Mouse (Mus musculus) erythroblast, embryonic 14.5 days (primary cell): ENCODE measurements around the gene Mtmr3.

Source experiments
- GATA1 ChIP-seq: IDR thresholded peaks from 2 replicates; pipeline ENCODE4 v1.6.1; 2012; ENCODE audit warnings: low read length, inconsistent platforms, mixed read lengths
- TAL1 ChIP-seq: IDR thresholded peaks from 3 replicates; pipeline ENCODE4 v1.6.1; 2012; ENCODE audit warnings: low read length, inconsistent platforms, mixed read lengths

DNA sequence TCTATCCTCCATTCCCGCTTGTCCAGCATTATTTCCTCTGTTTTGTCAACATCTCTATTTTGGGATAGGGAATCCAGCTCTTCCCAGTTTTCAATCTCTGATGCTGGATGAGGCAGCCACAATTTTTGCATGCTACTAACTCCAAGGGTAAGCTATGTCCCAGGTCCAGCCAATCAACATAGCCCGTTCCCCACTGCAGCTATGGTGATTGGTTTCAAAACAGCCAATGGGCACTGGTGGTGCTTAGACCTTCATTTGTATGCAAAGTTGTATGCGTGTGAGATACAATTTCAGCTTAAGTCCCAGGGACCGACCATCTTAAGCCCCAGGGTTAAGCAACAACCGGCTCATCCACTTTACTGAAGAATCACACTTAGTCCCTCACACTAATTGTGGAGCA, 28.3 kb upstream of the Mtmr3 start:
- TF ChIP-seq GATA1 (no peak), TAL1 (no peak)
